Comparison of ENCODE assay signal across 21 mouse cellular contexts in genomic region chr7:142927293-142927692, GRCm38 (mm10). TPM values are rescaled to one million over a fixed set of nuclear protein-coding genes. Genes with fewer than 3 reads are reported as not detected.
"Had no signal": no experiment of that assay in that cellular context is flagged by ENCODE, and none has a peak within 500 bp of the region (broad histone marks: within the 10 kb centered on the region; RNA-seq: fewer than 3 reads in every experiment).

No protein-coding gene starts in this region.

- H3K27me3 ChIP-seq: midbrain, embryonic 12.5 days; neural tube, embryonic 13.5 days; neural tube, embryonic 15.5 days had no signal

- ATAC-seq: midbrain, embryonic 16.5 days had no signal

- H3K27ac ChIP-seq: midbrain, embryonic 10.5 days; midbrain, embryonic 12.5 days; neural tube, embryonic 13.5 days; neural tube, embryonic 15.5 days had no signal

- DNase-seq: lung, adult 18-20 months; lung, embryonic 14.5 days; lung, postnatal 10 days; lung, postnatal 4 days; midbrain, embryonic 14.5 days; retina, postnatal 1 day; right cerebral cortex, adult 18-20 months; right cerebral cortex, postnatal 25 days; right cerebral cortex, postnatal 4 days; spleen, adult 18-20 months; thymus, adult 18-20 months; thymus, postnatal 14 days; thymus, postnatal 36 days had no signal

- H3K9me3 ChIP-seq: midbrain, embryonic 10.5 days; midbrain, embryonic 12.5 days; neural tube, embryonic 13.5 days; neural tube, embryonic 15.5 days had no signal

- H3K4me1 ChIP-seq: midbrain, embryonic 10.5 days; midbrain, embryonic 12.5 days; neural tube, embryonic 13.5 days; neural tube, embryonic 15.5 days had no signal

- H3K36me3 ChIP-seq: midbrain, embryonic 10.5 days; midbrain, embryonic 12.5 days; neural tube, embryonic 13.5 days; neural tube, embryonic 15.5 days had no signal

- H3K4me2 ChIP-seq: lung, embryonic 14.5 days; midbrain, embryonic 12.5 days; neural tube, embryonic 13.5 days; neural tube, embryonic 15.5 days had no signal

- H3K9ac ChIP-seq: lung, embryonic 14.5 days; midbrain, embryonic 12.5 days; neural tube, embryonic 13.5 days; neural tube, embryonic 15.5 days had no signal

- H3K4me3 ChIP-seq: midbrain, embryonic 10.5 days; midbrain, embryonic 12.5 days; myocyte; neural tube, embryonic 13.5 days; neural tube, embryonic 15.5 days had no signal

RNA-seq across cellular contexts. Expression of gene Th, which starts 3.6 kb away (rescaled TPM):
- total RNA-seq: megakaryocyte, adult 5-6 weeks; megakaryocyte-erythroid progenitor cell, adult 5-6 weeks had no signal
- polyA plus RNA-seq: myocyte had no signal

RNA-seq across cellular contexts. Expression of gene Ascl2, which starts 41.8 kb away (rescaled TPM):
- polyA plus RNA-seq: myocyte had no signal
